Mouse (Mus musculus): Measurements from ENCODE around the gene Tmc6.
"Not testable (repeated sequence)": the region's sequence is repeated elsewhere in the genome, so short reads cannot be mapped to it uniquely, and the experiment has no call there.

The Tmc6 gene

GRCm38 (mm10) chr11:117781993-117782704 is at the start of gene Tmc6, which contains the start of gene Tmc8:
Tmc6 (minus strand) TSS chr11:117782198.
Tmc8 (plus strand) TSS chr11:117782076.
- peak; percentile 69 for DNase-seq (ENCODE audit: low spot score)

GRCm38 (mm10) chr11:117830401-117830800 is 48.4 kb upstream of the Tmc6 start:
- peak; percentile 78 for DNase-seq (ENCODE audit: low spot score)

GRCm38 (mm10) chr11:117829671-117830215 is 47.7 kb upstream of the Tmc6 start:
- DNase-seq (ENCODE audit: low spot score) = no peak

- DNase-seq (ENCODE audit: low spot score) = peak; percentile 51
These were observed 47.0 kb upstream of the Tmc6 start for GRCm38 (mm10) chr11:117828888-117829604.

- peak; percentile 75 for DNase-seq (ENCODE audit: low spot score)
These were observed 46.3 kb upstream of the Tmc6 start for GRCm38 (mm10) chr11:117828149-117828887.

- DNase-seq (ENCODE audit: low spot score) = no peak
These were observed 45.4 kb upstream of the Tmc6 start for GRCm38 (mm10) chr11:117827386-117827785.

GRCm38 (mm10) chr11:117826916-117827315 is 44.9 kb upstream of the Tmc6 start:
- DNase-seq (ENCODE audit: low spot score) = no peak

GRCm38 (mm10) chr11:117826164-117826563 is 44.2 kb upstream of the Tmc6 start:
- no peak for DNase-seq (ENCODE audit: low spot score)

- DNase-seq (ENCODE audit: low spot score) = peak; percentile 71
These were observed 43.5 kb upstream of the Tmc6 start, which contains the start of the genes Afmid and Tk1 for GRCm38 (mm10) chr11:117825333-117826101. Afmid (plus strand) TSS chr11:117825924. Tk1 (minus strand) TSS chr11:117826092.

GRCm38 (mm10) chr11:117824060-117824969 is 42.3 kb upstream of the Tmc6 start:
- peak; percentile 81 for DNase-seq (ENCODE audit: low spot score)

GRCm38 (mm10) chr11:117823411-117823810 is 41.4 kb upstream of the Tmc6 start:
- no peak for DNase-seq (ENCODE audit: low spot score)

GRCm38 (mm10) chr11:117822728-117823241 is 40.8 kb upstream of the Tmc6 start:
- no peak for DNase-seq (ENCODE audit: low spot score)

- DNase-seq (ENCODE audit: low spot score) = no peak
These were observed 39.9 kb upstream of the Tmc6 start for GRCm38 (mm10) chr11:117821868-117822267.

- DNase-seq (ENCODE audit: low spot score) = no peak
These were observed 38.2 kb upstream of the Tmc6 start for GRCm38 (mm10) chr11:117820173-117820572.

GRCm38 (mm10) chr11:117819095-117819494 is 37.1 kb upstream of the Tmc6 start:
- no peak for DNase-seq (ENCODE audit: low spot score)

- no peak for DNase-seq (ENCODE audit: low spot score)
These were observed 34.5 kb upstream of the Tmc6 start for GRCm38 (mm10) chr11:117816389-117816996.

GRCm38 (mm10) chr11:117815850-117816249 is 33.9 kb upstream of the Tmc6 start:
- not testable (repeated sequence) for DNase-seq (ENCODE audit: low spot score)

- DNase-seq (ENCODE audit: low spot score) = no peak
These were observed 32.8 kb upstream of the Tmc6 start for GRCm38 (mm10) chr11:117814704-117815366.

- DNase-seq (ENCODE audit: low spot score) = no peak
These were observed 31.9 kb upstream of the Tmc6 start for GRCm38 (mm10) chr11:117813867-117814266.

Data from spleen, adult 12 weeks (tissue).